Mouse (Mus musculus) layer of hippocampus, postnatal 10 days (tissue): ENCODE data around the gene Gpr75. TPM values are rescaled to one million over a fixed set of nuclear protein-coding genes. Genes with fewer than 3 reads are reported as not detected.

Source experiments
- DNase-seq, 2 experiments: peaks; one replicate each; pipeline ENCODE4 v3.0.0; 2021; ENCODE audit warnings: low spot score in 2 of 2
- long read RNA-seq: library from polyadenylated mRNA; stranded (forward); transcript quantifications from one replicate; pipeline ENCODE4 v2.0.0, GENCODE M21; 2023
- total RNA-seq, 2 experiments: library from RNA; stranded (reverse); gene quantifications; 2 replicates each; pipeline ENCODE4 v1.2.3; 2021

Gene Gpr75
- total RNA-seq: 1 to 10 TPM; 7.1 to 9.1 TPM
- long read RNA-seq, partial matches to known transcripts: 0 of 4 reads
- long read RNA-seq, other reads (novel, unspliced or antisense): 1 of 4 reads

- DNase-seq: peak; percentile 51 to 74
These were observed at the start of gene Gpr75, which contains the start of gene Asb3 for GRCm38 (mm10) chr11:30885171-30885871. Gpr75 (plus strand) TSS chr11:30885358. Asb3 (plus strand) TSS chr11:30885416.

- DNase-seq: no peak
These were observed 46.4 kb upstream of the Gpr75 start for GRCm38 (mm10) chr11:30838793-30839192.

GRCm38 (mm10) chr11:30844355-30844754, 40.8 kb upstream of the Gpr75 start:
- DNase-seq: no peak

GRCm38 (mm10) chr11:30872425-30872824, 12.7 kb upstream of the Gpr75 start:
- DNase-seq: no peak

GRCm38 (mm10) chr11:30888153-30888552, 3.0 kb downstream of the Gpr75 start:
- no peak for DNase-seq

GRCm38 (mm10) chr11:30896201-30896600, 11.0 kb downstream of the Gpr75 start:
- DNase-seq: no peak

- DNase-seq: no peak
These were observed 14.2 kb downstream of the Gpr75 start for GRCm38 (mm10) chr11:30899312-30899711.

GRCm38 (mm10) chr11:30912311-30912710, 27.2 kb downstream of the Gpr75 start:
- DNase-seq: no peak

GRCm38 (mm10) chr11:30920641-30921040, 35.5 kb downstream of the Gpr75 start:
- no peak for DNase-seq

- no peak for DNase-seq
These were observed 38.1 kb downstream of the Gpr75 start for GRCm38 (mm10) chr11:30923283-30923682.

GRCm38 (mm10) chr11:30928079-30928478, 42.9 kb downstream of the Gpr75 start:
- no peak for DNase-seq

- no peak for DNase-seq
These were observed 43.3 kb downstream of the Gpr75 start for GRCm38 (mm10) chr11:30928498-30928897.

Other genes starting within 250 kb of the Gpr75 start
- 10 to 100 TPM; 26.3 to 26.8 TPM for gene Acyp2, start 235.8 kb upstream of the Gpr75 start, total RNA-seq
- 10 to 100 TPM; 51.2 to 60.7 TPM for gene Psme4, start 113.6 kb upstream of the Gpr75 start, total RNA-seq
- gene Asb3, start 58 bp downstream of the Gpr75 start, total RNA-seq: 10 to 100 TPM; 16.7 to 19.8 TPM
- gene Erlec1, start 69.0 kb downstream of the Gpr75 start, total RNA-seq: 10 to 100 TPM; 54.0 to 56.0 TPM
- gene Chac2, start 101.0 kb downstream of the Gpr75 start, total RNA-seq: 10 to 100 TPM; 14.8 to 16.0 TPM